Mouse (Mus musculus) megakaryocyte, embryonic 14.5 days (primary cell): ENCODE data around the gene Gpc6. TPM values are rescaled to one million over a fixed set of nuclear protein-coding genes. Genes with fewer than 3 reads are reported as not detected.

Experiments
- H3K27me3 ChIP-seq: replicated peaks from 2 replicates; pipeline ENCODE3; 2012; ENCODE audit warnings: inconsistent platforms
- H3K36me3 ChIP-seq: replicated peaks from 2 replicates; pipeline ENCODE3; 2012; ENCODE audit warnings: low read length, inconsistent platforms, mixed read lengths
- H3K4me1 ChIP-seq: 2 replicates; pipeline ENCODE4 v1.6.1; 2012; ENCODE audit warnings: inconsistent platforms
- H3K4me3 ChIP-seq: replicated peaks from 2 replicates; pipeline ENCODE3; 2012; ENCODE audit warnings: moderate library complexity, mild to moderate bottlenecking, inconsistent platforms
- H3K9me3 ChIP-seq: 2 replicates; pipeline ENCODE4 v1.6.1; 2012; ENCODE audit warnings: inconsistent platforms
- FLI1 ChIP-seq: IDR thresholded peaks from 2 replicates; pipeline ENCODE4 v1.6.1; 2012; ENCODE audit warnings: low read length, inconsistent platforms, mixed read lengths
- GATA1 ChIP-seq: IDR thresholded peaks from 3 replicates; pipeline ENCODE4 v1.6.1; 2012; ENCODE audit warnings: mixed read lengths, low read length, inconsistent platforms, borderline replicate concordance
- polyA plus RNA-seq: library from polyadenylated mRNA; stranded (reverse); fragments of >175 nt; gene quantifications from 2 replicates; pipeline ENCODE4 v1.2.3, GENCODE M21; 2012; ENCODE audit warnings: low replicate concordance; ENCODE audit not compliant: insufficient read depth

Gpc6 gene
- polyA plus RNA-seq, 1 experiment, result not detected

GRCm38 (mm10) chr14:117634238-117634940 lies 709.3 kb downstream of the Gpc6 start:
- H3K4me3 ChIP-seq, result no peak overlapping the region

GRCm38 (mm10) chr14:117641853-117642252 lies 716.7 kb downstream of the Gpc6 start:
- peaks cover 28% of the 10 kb centered on the region for H3K9me3 ChIP-seq
- no peaks in the 10 kb centered on the region for H3K36me3 ChIP-seq
- no peaks in the 10 kb centered on the region for H3K4me1 ChIP-seq
- H3K27me3 ChIP-seq, result no peaks in the 10 kb centered on the region
- no peak overlapping the region for H3K4me3 ChIP-seq
- TF ChIP-seq FLI1 (no peak), GATA1 (no peak)

More at GRCm38 (mm10) chr14:117634238-117634940, 709.3 kb downstream of the Gpc6 start:
- no peaks in the 10 kb centered on the region for H3K27me3 ChIP-seq
- no peak for TF ChIP-seq FLI1
- no peak for TF ChIP-seq GATA1
- no peaks in the 10 kb centered on the region for H3K36me3 ChIP-seq
- peaks cover 30% of the 10 kb centered on the region for H3K9me3 ChIP-seq
- H3K4me1 ChIP-seq, result no peaks in the 10 kb centered on the region

DNA sequence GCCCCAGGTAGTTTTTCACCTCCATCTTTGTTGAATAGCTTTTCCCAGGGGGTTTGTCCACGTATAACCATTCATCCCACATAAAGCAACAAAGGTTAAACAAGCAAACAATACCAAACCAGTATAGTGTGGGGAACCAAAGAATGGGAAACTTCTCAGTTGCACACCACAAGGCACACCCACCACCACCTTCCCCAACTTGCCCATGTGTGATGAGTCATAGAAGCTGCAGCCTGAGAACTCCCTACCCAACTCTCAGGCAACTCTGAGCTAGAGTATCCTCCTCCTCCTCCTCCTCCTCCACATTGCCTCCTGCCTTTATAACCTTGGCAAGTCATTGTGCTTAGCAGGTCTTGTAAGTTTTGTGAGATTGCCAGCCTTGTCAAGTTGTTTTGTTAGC lies 718.0 kb downstream of the Gpc6 start:
- TF ChIP-seq FLI1, result no peak
- no peak for TF ChIP-seq GATA1
- Histone ChIP-seq H3K27me3 (no peaks in the 10 kb centered on the region), H3K4me3 (no peak overlapping the region), H3K36me3 (no peaks in the 10 kb centered on the region), H3K4me1 (no peaks in the 10 kb centered on the region), H3K9me3 (peaks cover 18% of the 10 kb centered on the region)

- Histone ChIP-seq H3K4me3 (no peak overlapping the region), H3K9me3 (peaks cover 24% of the 10 kb centered on the region), H3K4me1 (no peaks in the 10 kb centered on the region), H3K27me3 (no peaks in the 10 kb centered on the region), H3K36me3 (no peaks in the 10 kb centered on the region)
- no peak for TF ChIP-seq FLI1
- no peak for TF ChIP-seq GATA1
These were observed 723.3 kb downstream of the Gpc6 start for GRCm38 (mm10) chr14:117648199-117648960.

- Histone ChIP-seq H3K27me3 (no peaks in the 10 kb centered on the region), H3K36me3 (no peaks in the 10 kb centered on the region), H3K4me1 (no peaks in the 10 kb centered on the region), H3K4me3 (peak overlapping the region; percentile 20), H3K9me3 (peaks cover 29% of the 10 kb centered on the region)
- TF ChIP-seq GATA1 (no peak), FLI1 (no peak)
These were observed 725.0 kb downstream of the Gpc6 start for GRCm38 (mm10) chr14:117650141-117650540.

DNA sequence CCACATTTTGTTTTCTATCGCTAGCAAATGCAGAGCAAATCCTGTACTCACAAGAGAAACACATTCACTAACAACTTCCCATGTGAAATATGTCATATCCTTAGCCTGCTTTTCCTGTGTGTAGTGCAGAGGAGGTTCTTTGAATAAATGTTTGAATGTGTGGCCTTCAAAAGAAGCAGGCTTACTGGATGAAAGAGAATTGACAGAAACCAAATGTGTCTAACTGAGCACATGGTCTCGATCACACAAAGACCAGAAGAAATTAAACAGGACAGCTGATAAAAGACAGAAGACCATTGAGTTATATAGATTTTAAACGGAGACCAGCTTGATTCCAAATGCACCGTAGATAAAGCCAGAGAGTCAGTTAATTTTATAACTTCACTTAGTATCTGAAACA lies 726.2 kb downstream of the Gpc6 start:
- Histone ChIP-seq H3K4me1 (no peaks in the 10 kb centered on the region), H3K4me3 (no peak overlapping the region), H3K27me3 (no peaks in the 10 kb centered on the region), H3K9me3 (peaks cover 38% of the 10 kb centered on the region), H3K36me3 (no peaks in the 10 kb centered on the region)
- TF ChIP-seq GATA1 (no peak), FLI1 (no peak)

DNA sequence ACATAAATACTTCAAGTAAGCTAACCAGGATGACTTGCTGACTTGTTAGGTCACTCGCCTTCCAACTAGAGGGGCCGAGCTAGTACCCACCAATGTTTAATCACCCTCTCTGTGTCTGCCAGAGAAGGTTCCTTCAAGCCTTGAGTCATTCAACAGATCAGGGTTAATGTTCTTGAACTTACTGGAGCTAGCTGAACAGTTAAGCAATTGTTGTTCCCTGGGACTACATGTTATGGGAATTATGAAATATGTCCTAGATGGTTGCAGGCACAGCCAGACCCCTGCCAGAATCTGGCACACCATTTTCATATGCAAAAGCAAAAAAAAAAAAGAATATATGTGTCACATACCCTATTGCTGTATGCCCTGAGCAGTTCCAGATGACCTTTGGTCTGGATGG lies 726.8 kb downstream of the Gpc6 start:
- H3K36me3 ChIP-seq, result no peaks in the 10 kb centered on the region
- TF ChIP-seq FLI1 (no peak), GATA1 (no peak)
- H3K9me3 ChIP-seq, result peaks cover 32% of the 10 kb centered on the region

GRCm38 (mm10) chr14:117655382-117655781 lies 730.3 kb downstream of the Gpc6 start:
- Histone ChIP-seq H3K27me3 (no peaks in the 10 kb centered on the region), H3K36me3 (no peaks in the 10 kb centered on the region), H3K4me3 (no peak overlapping the region), H3K4me1 (no peaks in the 10 kb centered on the region), H3K9me3 (peaks cover 30% of the 10 kb centered on the region)
- TF ChIP-seq FLI1, result no peak
- no peak for TF ChIP-seq GATA1

More for the DNA sequence above, 726.8 kb downstream of the Gpc6 start:
- no peak overlapping the region for H3K4me3 ChIP-seq
- no peaks in the 10 kb centered on the region for H3K27me3 ChIP-seq
- no peaks in the 10 kb centered on the region for H3K4me1 ChIP-seq

- TF ChIP-seq GATA1 (no peak), FLI1 (no peak)
- Histone ChIP-seq H3K36me3 (no peaks in the 10 kb centered on the region), H3K27me3 (no peaks in the 10 kb centered on the region), H3K4me1 (no peaks in the 10 kb centered on the region), H3K4me3 (no peak overlapping the region), H3K9me3 (peaks cover 20% of the 10 kb centered on the region)
These were observed 734.2 kb downstream of the Gpc6 start for GRCm38 (mm10) chr14:117659198-117659761.

GRCm38 (mm10) chr14:117662261-117662660 lies 737.1 kb downstream of the Gpc6 start:
- H3K4me3 ChIP-seq, result no peak overlapping the region
- peaks cover 13% of the 10 kb centered on the region for H3K9me3 ChIP-seq
- no peaks in the 10 kb centered on the region for H3K4me1 ChIP-seq
- no peaks in the 10 kb centered on the region for H3K36me3 ChIP-seq
- TF ChIP-seq FLI1 (no peak), GATA1 (no peak)
- no peaks in the 10 kb centered on the region for H3K27me3 ChIP-seq
